Mouse (Mus musculus) CH12.LX (cell line): ENCODE results near the gene Ddx10. TPM values are rescaled to one million over a fixed set of nuclear protein-coding genes. Genes with fewer than 3 reads are reported as not detected.

Experiments used
- DNase-seq: peaks from one replicate; pipeline ENCODE4 v3.0.0-alpha.2; 2013; ENCODE audit errors: extremely low read depth
- H3K27ac ChIP-seq: 2 replicates; pipeline ENCODE4 v1.5.1; 2012; ENCODE audit warnings: low read depth, mild to moderate bottlenecking, control low read depth, moderate library complexity; ENCODE audit not compliant: insufficient read depth
- H3K27me3 ChIP-seq: replicated peaks from 2 replicates; pipeline ENCODE3; 2012; ENCODE audit warnings: inconsistent platforms
- H3K36me3 ChIP-seq, 2 experiments: replicated peaks in 1 of 2; 2 replicates each; pipeline versions ENCODE3 to v1.6.1; 2012; ENCODE audit warnings: inconsistent platforms in 1 of 2, low read length in 1 of 2, mild to moderate bottlenecking in 1 of 2, mixed read lengths in 1 of 2, moderate library complexity in 1 of 2; ENCODE audit not compliant: control insufficient read depth in 1 of 2, insufficient read depth in 1 of 2
- H3K4me1 ChIP-seq, 2 experiments: 2 replicates each; pipeline ENCODE4 v1.6.1; 2012; ENCODE audit warnings: inconsistent platforms in 1 of 2, moderate library complexity in 1 of 2; ENCODE audit not compliant: insufficient read depth in 2 of 2, control insufficient read depth in 1 of 2
- H3K4me2 ChIP-seq: 2 replicates; pipeline ENCODE4 v1.6.1; 2012; ENCODE audit warnings: low read depth, mild to moderate bottlenecking, control low read depth; ENCODE audit not compliant: poor library complexity, insufficient read depth, severe bottlenecking
- H3K4me3 ChIP-seq, 3 experiments: fragments of 150-350 bp in 1 of 3; sonication (generic) in 1 of 3; replicated peaks in 1 of 3; 2 replicates each; pipeline versions ENCODE3 to v1.5.1; 2011 to 2012; ENCODE audit warnings: low read depth in 2 of 3, low read length in 2 of 3, mild to moderate bottlenecking in 2 of 3, moderate library complexity in 2 of 3, control low read depth in 1 of 3, improper control_type of control experiment in 1 of 3, inconsistent platforms in 1 of 3, mixed read lengths in 1 of 3; ENCODE audit not compliant: poor library complexity in 1 of 3
- H3K79me2 ChIP-seq: replicated peaks from 2 replicates; pipeline ENCODE4 v1.6.1; 2012; ENCODE audit warnings: mild to moderate bottlenecking, moderate library complexity; ENCODE audit not compliant: control insufficient read depth, poor library complexity, insufficient read depth, severe bottlenecking; ENCODE audit errors: extremely low read depth
- H3K9ac ChIP-seq: 2 replicates; pipeline ENCODE4 v1.6.1; 2012; ENCODE audit warnings: low read depth, mild to moderate bottlenecking, control low read depth, moderate library complexity; ENCODE audit not compliant: insufficient read depth
- H3K9me3 ChIP-seq: replicated peaks from 2 replicates; pipeline ENCODE3; 2012; ENCODE audit warnings: low read length, inconsistent platforms, mixed read lengths
- CHD1 ChIP-seq: IDR thresholded peaks from 2 replicates; pipeline ENCODE4 v1.6.1; 2012; ENCODE audit warnings: low read depth, low read length, improper control_type of control experiment, inconsistent platforms
- EP300 ChIP-seq: IDR thresholded peaks from 2 replicates; pipeline ENCODE4 v1.6.1; 2011; ENCODE audit warnings: low read length, improper control_type of control experiment
- ETS1 ChIP-seq: conservative IDR thresholded peaks from 2 replicates; pipeline ENCODE4 v1.6.1; 2012; ENCODE audit warnings: low read depth, mild to moderate bottlenecking, inconsistent platforms, low read length, improper control_type of control experiment, moderate library complexity
- HCFC1 ChIP-seq: IDR thresholded peaks from 2 replicates; pipeline ENCODE4 v1.6.1; 2012; ENCODE audit warnings: low read depth, mild to moderate bottlenecking, inconsistent platforms, low read length, improper control_type of control experiment
- KAT2A ChIP-seq: IDR thresholded peaks from 2 replicates; pipeline ENCODE4 v1.6.1; 2012; ENCODE audit warnings: low read length, improper control_type of control experiment, inconsistent platforms; ENCODE audit not compliant: insufficient replicate concordance
- MAFK ChIP-seq: IDR thresholded peaks from 2 replicates; pipeline ENCODE4 v1.6.1; 2011; ENCODE audit warnings: low read length, improper control_type of control experiment; ENCODE audit not compliant: insufficient replicate concordance
- MAX ChIP-seq: IDR thresholded peaks from 2 replicates; pipeline ENCODE4 v1.6.1; 2011; ENCODE audit warnings: low read length, improper control_type of control experiment
- MXI1 ChIP-seq: IDR thresholded peaks from 2 replicates; pipeline ENCODE4 v1.6.1; 2011; ENCODE audit warnings: mild to moderate bottlenecking, low read depth, low read length, improper control_type of control experiment
- NELFE ChIP-seq: IDR thresholded peaks from 2 replicates; pipeline ENCODE4 v1.6.1; 2011; ENCODE audit warnings: low read depth, low read length, improper control_type of control experiment
- NRF1 ChIP-seq: IDR thresholded peaks from 2 replicates; pipeline ENCODE4 v1.6.1; 2014; ENCODE audit warnings: low read depth, mild to moderate bottlenecking, inconsistent platforms, low read length, improper control_type of control experiment, moderate library complexity
- POLR2A ChIP-seq: IDR thresholded peaks from 2 replicates; pipeline ENCODE4 v1.6.1; 2011; ENCODE audit warnings: low read depth, mild to moderate bottlenecking, improper control_type of control experiment, low read length
- POLR2AphosphoS2 ChIP-seq: IDR thresholded peaks from 2 replicates; pipeline ENCODE4 v1.6.1; 2011; ENCODE audit warnings: low read depth, low read length, improper control_type of control experiment
- RAD21 ChIP-seq: IDR thresholded peaks from 2 replicates; pipeline ENCODE4 v1.6.1; 2011; ENCODE audit warnings: low read depth, mild to moderate bottlenecking, low read length, improper control_type of control experiment, moderate library complexity
- RCOR1 ChIP-seq: conservative IDR thresholded peaks from 2 replicates; pipeline ENCODE4 v1.6.1; 2012; ENCODE audit warnings: low read depth, mild to moderate bottlenecking, inconsistent platforms, low read length, improper control_type of control experiment
- SIN3A ChIP-seq: IDR thresholded peaks from 2 replicates; pipeline ENCODE4 v1.6.1; 2012; ENCODE audit warnings: low read length, improper control_type of control experiment, inconsistent platforms
- UBTF ChIP-seq: IDR thresholded peaks from 2 replicates; pipeline ENCODE4 v1.6.1; 2012; ENCODE audit warnings: low read depth, mild to moderate bottlenecking, inconsistent platforms, low read length, improper control_type of control experiment, moderate library complexity
- USF1 ChIP-seq: IDR thresholded peaks from 2 replicates; pipeline ENCODE4 v1.6.1; 2014; ENCODE audit warnings: low read depth, mild to moderate bottlenecking, inconsistent platforms, low read length, improper control_type of control experiment
- ZKSCAN1 ChIP-seq: IDR thresholded peaks from 2 replicates; pipeline ENCODE4 v1.6.1; 2012; ENCODE audit warnings: low read depth, inconsistent platforms, low read length, improper control_type of control experiment, borderline replicate concordance
- ZMIZ1 ChIP-seq: IDR thresholded peaks from 2 replicates; pipeline ENCODE4 v1.6.1; 2012; ENCODE audit warnings: low read depth, mild to moderate bottlenecking, inconsistent platforms, low read length, improper control_type of control experiment
- ZNF384 ChIP-seq: IDR thresholded peaks from 2 replicates; pipeline ENCODE4 v1.6.1; 2012; ENCODE audit warnings: low read depth, low read length, improper control_type of control experiment, inconsistent platforms
- dilution Hi-C: fragments of 300-500 bp; cut with MboI; formaldehyde crosslinking; loops from 2 replicates; pipeline ENCODE4 v1.14.3; 2020; ENCODE audit warnings: low sequenced_read_pairs; ENCODE audit not compliant: extremely low pct_unique_long_range_greater_than_20kb, extremely low pct_ligation_motif_present
- in situ Hi-C: fragments of 300-500 bp; cut with MboI; formaldehyde crosslinking; loops from 3 replicates; pipeline ENCODE4 v1.14.3; 2019; ENCODE audit warnings: low sequenced_read_pairs, low pct_ligation_motif_present, low pct_unique_long_range_greater_than_20kb, mixed read lengths
- polyA plus RNA-seq: library from polyadenylated mRNA; unstranded; fragments of >175 nt; gene quantifications from 2 replicates; pipeline ENCODE4 v1.2.1, GENCODE M21; 2012; ENCODE audit warnings: low read depth; ENCODE audit not compliant: insufficient read length
- total RNA-seq, 2 experiments: library from RNA; depleted of rRNA; stranded (reverse); fragments of 300-350 nt in 1 of 2; fragments of >200 nt in 1 of 2; gene quantifications; 2 replicates each; pipeline ENCODE4 v1.2.3; 2012 to 2014

The Ddx10 gene
- total and polyA plus RNA-seq, 3 experiments = 23.4 to 64.2 (median 36.1) TPM

DNA sequence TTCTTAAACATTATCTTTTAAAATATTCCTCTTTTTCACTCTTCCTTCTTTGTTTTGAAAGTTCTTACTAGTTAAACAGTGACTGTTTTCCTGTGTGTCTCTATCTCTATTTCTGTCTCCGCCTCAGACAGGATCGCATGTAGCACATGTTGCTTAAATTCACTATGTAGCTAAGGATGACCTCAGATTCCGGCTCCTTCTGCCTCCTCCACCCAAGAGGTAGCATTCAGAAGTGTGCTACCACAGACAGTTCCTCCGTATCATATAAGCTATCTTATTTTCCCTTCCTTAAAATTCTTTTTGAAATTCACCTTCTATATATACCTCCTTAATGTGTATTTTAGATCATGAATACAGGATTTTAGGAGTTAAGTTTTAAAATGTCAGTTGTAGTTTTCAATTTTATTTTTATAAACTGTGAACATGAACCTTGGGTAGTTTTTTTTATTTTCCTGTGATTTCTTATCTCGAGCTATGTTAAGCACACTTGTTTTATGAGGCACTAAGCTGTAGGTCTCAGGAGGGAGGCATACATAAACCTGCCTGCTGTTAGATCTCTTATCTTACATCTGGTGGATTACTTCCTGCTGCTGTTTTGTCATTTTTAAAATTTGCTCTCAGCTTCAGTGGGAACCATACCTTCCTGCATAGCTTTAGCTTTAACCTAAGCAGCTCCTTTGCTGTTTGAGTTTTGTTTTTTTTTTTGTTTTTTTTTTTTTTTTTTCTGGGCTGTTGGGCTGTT is 23.6 kb upstream of the Ddx10 start:
- H3K4me1 ChIP-seq = no peaks in the 10 kb centered on the region
- no peak for TF ChIP-seq KAT2A
- TF ChIP-seq, all 38 proteins: peak for 0
- dilution Hi-C loops = no loop called here
- Histone ChIP-seq H3K9ac (no peak overlapping the region), H3K79me2 (no peaks in the 10 kb centered on the region), H3K27me3 (no peaks in the 10 kb centered on the region), H3K4me2 (no peak overlapping the region), H3K36me3 (no peaks in the 10 kb centered on the region), H3K4me3 (no peak overlapping the region), H3K27ac (no peak overlapping the region), H3K9me3 (no peaks in the 10 kb centered on the region)
- no peak for DNase-seq
- in situ Hi-C loops = loop anchor here (10.0 kb wide), 1 partner anchor 103 kb away; no protein-coding TSS in a partner anchor

DNA sequence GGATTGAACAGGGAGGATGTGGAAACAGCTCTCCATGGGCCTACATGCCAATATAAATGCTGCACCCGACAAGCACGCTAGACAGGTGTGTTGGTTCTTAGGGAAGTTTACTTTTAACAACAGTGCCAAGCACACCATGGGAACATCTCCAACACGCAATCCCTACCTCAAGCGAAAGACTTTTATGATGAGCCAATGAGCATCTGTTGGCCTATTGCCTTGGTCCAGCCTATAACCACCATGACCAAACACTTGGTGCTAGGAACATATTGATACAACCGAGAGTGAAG is 21.6 kb upstream of the Ddx10 start:
- Histone ChIP-seq H3K4me1 (no peaks in the 10 kb centered on the region), H3K9ac (no peak overlapping the region), H3K9me3 (no peaks in the 10 kb centered on the region), H3K4me3 (no peak overlapping the region), H3K27ac (no peak overlapping the region), H3K4me2 (no peak overlapping the region), H3K27me3 (no peaks in the 10 kb centered on the region), H3K79me2 (no peaks in the 10 kb centered on the region), H3K36me3 (no peaks in the 10 kb centered on the region)
- TF ChIP-seq ZNF384 (no peak), EP300 (no peak), ETS1 (no peak), HCFC1 (no peak), POLR2AphosphoS2 (no peak), NRF1 (no peak), RAD21 (no peak), NELFE (no peak), MAFK (no peak), USF1 (no peak), SIN3A (no peak), RCOR1 (no peak), ZKSCAN1 (no peak), CHD1 (no peak), UBTF (no peak), POLR2A (no peak), MAX (no peak), ZMIZ1 (no peak), MXI1 (no peak), KAT2A (no peak)
- in situ Hi-C loops (no loop called here), dilution Hi-C loops (no loop called here)
- DNase-seq = no peak
